Mouse (Mus musculus): ENCODE results near the gene Tab2.

- TF ChIP-seq CTCF (conservative IDR thresholded peaks at IDR 0.05; ENCODE audit: low read length) = no peak
- TF ChIP-seq POU5F1 (IDR thresholded peaks at IDR 0.05; ENCODE audit: borderline replicate concordance, low read length) = no peak
Measured at GRCm38 (mm10) chr10:7991596-7991995, 35.6 kb upstream of the Tab2 start.

Measured in E14TG2a.4 (cell line).